Mouse (Mus musculus) heart, embryonic 13.5 days (tissue): ENCODE measurements at regions not wholly inside any gene's neighbourhood (a gene's known extent, or its start where the extent isn't known, plus 50 kb on each side); places are given as distances from the start of the nearest gene placed in this dataset.
"Not testable (repeated sequence)": the region's sequence is repeated elsewhere in the genome, so short reads cannot be mapped to it uniquely, and the experiment has no call there.

Experiments
- ATAC-seq: fragments of 200-750 bp; cut with Nextera tagmentation; 2 replicates; pipeline ENCODE4 v1.8.0; 2017; ENCODE audit warnings: moderate TSS enrichment; ENCODE audit not compliant: insufficient number of reproducible peaks, low FRiP score, low TSS enrichment; ENCODE audit errors: extremely low read depth
- H3K27ac ChIP-seq: fragments of 300-500 bp; sonication (generic); replicated peaks from 2 replicates; pipeline ENCODE4 v1.5.1; 2015; ENCODE audit warnings: moderate library complexity, mild to moderate bottlenecking, inconsistent platforms
- H3K27me3 ChIP-seq: fragments of 300-500 bp; sonication (generic); replicated peaks from 2 replicates; pipeline ENCODE4 v1.6.1; 2015; ENCODE audit warnings: mild to moderate bottlenecking, inconsistent platforms
- H3K36me3 ChIP-seq: fragments of 300-500 bp; sonication (generic); 2 replicates; pipeline ENCODE4 v1.6.1; 2015; ENCODE audit warnings: mild to moderate bottlenecking, inconsistent platforms
- H3K4me1 ChIP-seq: fragments of 300-500 bp; sonication (generic); 2 replicates; pipeline ENCODE4 v1.6.1; 2015; ENCODE audit warnings: inconsistent platforms
- H3K4me2 ChIP-seq: fragments of 300-500 bp; sonication (generic); 2 replicates; pipeline ENCODE4 v1.6.1; 2015; ENCODE audit warnings: inconsistent platforms, mild to moderate bottlenecking, moderate library complexity
- H3K4me3 ChIP-seq: fragments of 300-500 bp; sonication (generic); 2 replicates; pipeline ENCODE4 v1.5.1; 2015; ENCODE audit warnings: moderate library complexity, mild to moderate bottlenecking, inconsistent platforms
- H3K9ac ChIP-seq: fragments of 300-500 bp; sonication (generic); 2 replicates; pipeline ENCODE4 v1.6.1; 2015; ENCODE audit warnings: inconsistent platforms, mild to moderate bottlenecking, moderate library complexity
- H3K9me3 ChIP-seq: fragments of 300-500 bp; sonication (generic); 2 replicates; pipeline ENCODE4 v1.6.1; 2016; ENCODE audit warnings: inconsistent platforms
- WGBS: fragments of 180-500 bp; shearing (Covaris S2); methylation state at CpG from one replicate; pipeline ENCODE4 v1.1.7; 2015; ENCODE audit warnings: mixed read lengths; 5-methylcytosine and 5-hydroxymethylcytosine counted together

- no peak overlapping the region for H3K9ac ChIP-seq
- H3K36me3 ChIP-seq = no peaks in the 10 kb centered on the region
- no peak overlapping the region for H3K4me3 ChIP-seq
- no peak for ATAC-seq
- H3K27me3 ChIP-seq = peaks cover 50% of the 10 kb centered on the region
- H3K9me3 ChIP-seq = no peaks in the 10 kb centered on the region
- no peak overlapping the region for H3K4me2 ChIP-seq
- no peak overlapping the region for H3K27ac ChIP-seq
- H3K4me1 ChIP-seq = peaks cover 36% of the 10 kb centered on the region
- WGBS = 54% methylated on average over 4 of the region's 4 CpGs
Measured at GRCm38 (mm10) chr13:97363214-97363613, 122.3 kb downstream of the Enc1 start.

- ATAC-seq = no peak
- H3K4me2 ChIP-seq = no peak overlapping the region
- 37% methylated on average over 9 of the region's 9 CpGs for WGBS
Measured at GRCm38 (mm10) chr13:97360551-97360950, 119.6 kb downstream of the Enc1 start.

GRCm38 (mm10) chr13:97358781-97359305 lies 117.9 kb downstream of the Enc1 start:
- Histone ChIP-seq H3K27ac (no peak overlapping the region), H3K36me3 (no peaks in the 10 kb centered on the region), H3K4me2 (no peak overlapping the region), H3K9ac (no peak overlapping the region), H3K9me3 (no peaks in the 10 kb centered on the region), H3K4me1 (peaks cover 42% of the 10 kb centered on the region), H3K27me3 (peaks cover 33% of the 10 kb centered on the region), H3K4me3 (no peak overlapping the region)
- WGBS = 90% methylated on average over 8 of the region's 8 CpGs
- ATAC-seq = no peak

More at GRCm38 (mm10) chr13:97360551-97360950, 119.6 kb downstream of the Enc1 start:
- Histone ChIP-seq H3K27ac (no peak overlapping the region), H3K9me3 (no peaks in the 10 kb centered on the region), H3K27me3 (peaks cover 44% of the 10 kb centered on the region), H3K4me1 (peaks cover 50% of the 10 kb centered on the region), H3K4me3 (no peak overlapping the region), H3K36me3 (no peaks in the 10 kb centered on the region), H3K9ac (no peak overlapping the region)

GRCm38 (mm10) chr13:97358261-97358660 lies 117.4 kb downstream of the Enc1 start:
- Histone ChIP-seq H3K27ac (0 out of 2 replicates have a peak overlapping the region, but pooled peaks have one; percentile 5), H3K4me1 (peaks cover 40% of the 10 kb centered on the region), H3K4me3 (no peak overlapping the region), H3K9me3 (no peaks in the 10 kb centered on the region), H3K9ac (no peak overlapping the region), H3K27me3 (peaks cover 37% of the 10 kb centered on the region; the same call in 1 of the 2 replicates), H3K36me3 (no peaks in the 10 kb centered on the region), H3K4me2 (no peak overlapping the region)
- 75% methylated on average over 6 of the region's 6 CpGs for WGBS
- no peak for ATAC-seq

GRCm38 (mm10) chr13:97356923-97357807 lies 116.3 kb downstream of the Enc1 start:
- no peak overlapping the region for H3K9ac ChIP-seq
- peaks cover 44% of the 10 kb centered on the region for H3K27me3 ChIP-seq
- no peak for ATAC-seq
- WGBS = 39% methylated on average over 13 of the region's 13 CpGs
- H3K4me3 ChIP-seq = no peak overlapping the region
- H3K4me1 ChIP-seq = peaks cover 30% of the 10 kb centered on the region
- no peak overlapping the region; the same call in 1 of the 2 replicates for H3K4me2 ChIP-seq
- H3K9me3 ChIP-seq = no peaks in the 10 kb centered on the region
- 0 out of 2 replicates have a peak overlapping the region, but pooled peaks have one; percentile 5 for H3K27ac ChIP-seq
- no peaks in the 10 kb centered on the region for H3K36me3 ChIP-seq

GRCm38 (mm10) chr13:97355411-97355810 lies 114.5 kb downstream of the Enc1 start:
- H3K36me3 ChIP-seq, ATAC-seq, H3K9me3 ChIP-seq, H3K4me3 ChIP-seq, H3K27ac ChIP-seq, H3K4me2 ChIP-seq, H3K9ac ChIP-seq: not testable (repeated sequence)
- Histone ChIP-seq H3K27me3 (peaks cover 50% of the 10 kb centered on the region), H3K4me1 (peaks cover 20% of the 10 kb centered on the region)
- 89% methylated on average over 6 of the region's 6 CpGs for WGBS

GRCm38 (mm10) chr13:97347696-97348095 lies 106.8 kb downstream of the Enc1 start:
- H3K9me3 ChIP-seq = peaks cover 5% of the 10 kb centered on the region; the same call in 1 of the 2 replicates
- H3K27ac ChIP-seq = no peak overlapping the region
- WGBS = 68% methylated on average over 7 of the region's 7 CpGs
- H3K4me3 ChIP-seq = no peak overlapping the region
- H3K36me3 ChIP-seq = no peaks in the 10 kb centered on the region
- peaks cover 8% of the 10 kb centered on the region; the same call in 1 of the 2 replicates for H3K4me1 ChIP-seq
- peaks cover 9% of the 10 kb centered on the region; the same call in 1 of the 2 replicates for H3K27me3 ChIP-seq
- ATAC-seq = no peak
- no peak overlapping the region for H3K4me2 ChIP-seq
- no peak overlapping the region for H3K9ac ChIP-seq

- H3K4me2 ChIP-seq = no peak overlapping the region
- 0 out of 2 replicates have a peak, but pooled peaks cover 2% of the 10 kb centered on the region for H3K27me3 ChIP-seq
- H3K9me3 ChIP-seq = peaks cover 6% of the 10 kb centered on the region; the same call in 1 of the 2 replicates
- no peak overlapping the region for H3K9ac ChIP-seq
- no peak overlapping the region for H3K4me3 ChIP-seq
- H3K27ac ChIP-seq = no peak overlapping the region
- H3K4me1 ChIP-seq = peaks cover 4% of the 10 kb centered on the region; the same call in 1 of the 2 replicates
- no peaks in the 10 kb centered on the region for H3K36me3 ChIP-seq
- 50% methylated on average over 7 of the region's 7 CpGs for WGBS
- ATAC-seq = no peak
Measured at GRCm38 (mm10) chr13:97341218-97341889, 100.4 kb downstream of the Enc1 start.

- H3K27ac ChIP-seq = no peak overlapping the region
- WGBS = 40% methylated on average over 3 of the region's 3 CpGs
- no peak overlapping the region for H3K4me3 ChIP-seq
- H3K4me2 ChIP-seq = no peak overlapping the region
- H3K27me3 ChIP-seq = peaks cover 15% of the 10 kb centered on the region
- H3K9ac ChIP-seq = no peak overlapping the region
- ATAC-seq = no peak
- H3K9me3 ChIP-seq = 0 out of 2 replicates have a peak, but pooled peaks cover 4% of the 10 kb centered on the region
- H3K36me3 ChIP-seq = no peaks in the 10 kb centered on the region
- peaks cover 4% of the 10 kb centered on the region; the same call in 1 of the 2 replicates for H3K4me1 ChIP-seq
Measured at GRCm38 (mm10) chr13:97337954-97338353, 97.0 kb downstream of the Enc1 start.

GRCm38 (mm10) chr13:97337296-97337731 lies 96.4 kb downstream of the Enc1 start:
- Histone ChIP-seq H3K4me3 (no peak overlapping the region), H3K4me2 (no peak overlapping the region), H3K27me3 (peaks cover 15% of the 10 kb centered on the region), H3K27ac (no peak overlapping the region), H3K9ac (no peak overlapping the region), H3K9me3 (no peaks in the 10 kb centered on the region), H3K36me3 (no peaks in the 10 kb centered on the region), H3K4me1 (peaks cover 4% of the 10 kb centered on the region; the same call in 1 of the 2 replicates)
- ATAC-seq = no peak
- 63% methylated on average over 10 of the region's 10 CpGs for WGBS
